Mouse (Mus musculus): Measurements from ENCODE around the gene Mtfp1. TPM values are rescaled to one million over a fixed set of nuclear protein-coding genes. Genes with fewer than 3 reads are reported as not detected.

Gene Mtfp1
- total and polyA plus RNA-seq, 3 experiments: 6.5 to 14.2 (median 12.7) TPM

- H3K27me3 ChIP-seq (ENCODE audit: insufficient read depth, low read length): no peaks in the 10 kb centered on the region; the same call in 1 of the 2 replicates
- peak; percentile 73 for TF ChIP-seq CTCF (IDR thresholded peaks at IDR 0.05; ENCODE audit: low read depth, low read length)
- TF ChIP-seq GATA2 (IDR thresholded peaks at IDR 0.05; ENCODE audit: borderline replicate concordance, low read depth, low read length): no peak
- peak; percentile 84 for DNase-seq (ENCODE audit: low spot score)
- peaks cover 35% of the 10 kb centered on the region for H3K36me3 ChIP-seq (replicated peaks)
- H3K4me3 ChIP-seq (ENCODE audit: low read depth, low read length): peak overlapping the region; percentile 75
- no peak for ATAC-seq (ENCODE audit: extremely low read depth, insufficient number of reproducible peaks, low FRiP score, poor library complexity, severe bottlenecking)
- H3K4me1 ChIP-seq (ENCODE audit: insufficient read depth, low read depth, low read length): peaks cover 54% of the 10 kb centered on the region
- peaks cover 15% of the 10 kb centered on the region for H3K9me3 ChIP-seq (replicated peaks)
Observed at GRCm38 (mm10) chr11:4094378-4095170, 671 bp downstream of the Mtfp1 start.

GRCm38 (mm10) chr11:4093459-4094377 lies 1.5 kb downstream of the Mtfp1 start:
- Histone ChIP-seq H3K9me3 (replicated peaks) (peaks cover 15% of the 10 kb centered on the region), H3K4me1 (ENCODE audit: insufficient read depth, low read depth, low read length) (peaks cover 53% of the 10 kb centered on the region), H3K27me3 (ENCODE audit: insufficient read depth, low read length) (no peaks in the 10 kb centered on the region; the same call in 1 of the 2 replicates), H3K36me3 (replicated peaks) (peaks cover 35% of the 10 kb centered on the region), H3K4me3 (ENCODE audit: low read depth, low read length) (peak overlapping the region; percentile 75)
- TF ChIP-seq CTCF (IDR thresholded peaks at IDR 0.05; ENCODE audit: low read depth, low read length) (no peak), GATA1 (IDR thresholded peaks at IDR 0.05; ENCODE audit: borderline replicate concordance, low read length) (no peak), GATA2 (IDR thresholded peaks at IDR 0.05; ENCODE audit: borderline replicate concordance, low read depth, low read length) (no peak), TAL1 (conservative IDR thresholded peaks at IDR 0.05; ENCODE audit: low read depth, low read length) (no peak), POLR2AphosphoS5 (IDR thresholded peaks at IDR 0.05; ENCODE audit: insufficient replicate concordance, low read depth, low read length) (no peak)
- no peak for DNase-seq (ENCODE audit: low spot score)
- no peak for ATAC-seq (ENCODE audit: extremely low read depth, insufficient number of reproducible peaks, low FRiP score, poor library complexity, severe bottlenecking)

GRCm38 (mm10) chr11:4087267-4087666 lies 8.0 kb downstream of the Mtfp1 start:
- Histone ChIP-seq H3K9me3 (replicated peaks) (peaks cover 18% of the 10 kb centered on the region), H3K36me3 (replicated peaks) (peaks cover 16% of the 10 kb centered on the region), H3K4me1 (ENCODE audit: insufficient read depth, low read depth, low read length) (peaks cover 5% of the 10 kb centered on the region), H3K27me3 (ENCODE audit: insufficient read depth, low read length) (peaks cover 23% of the 10 kb centered on the region), H3K4me3 (ENCODE audit: low read depth, low read length) (no peak overlapping the region)
- TF ChIP-seq POLR2AphosphoS5 (IDR thresholded peaks at IDR 0.05; ENCODE audit: insufficient replicate concordance, low read depth, low read length) (no peak), TAL1 (conservative IDR thresholded peaks at IDR 0.05; ENCODE audit: low read depth, low read length) (no peak)
- no peak for ATAC-seq (ENCODE audit: extremely low read depth, insufficient number of reproducible peaks, low FRiP score, poor library complexity, severe bottlenecking)
- no peak for DNase-seq (ENCODE audit: low spot score)

- DNase-seq (ENCODE audit: low spot score) (peak; percentile 21), ATAC-seq (ENCODE audit: extremely low read depth, insufficient number of reproducible peaks, low FRiP score, poor library complexity, severe bottlenecking) (no peak)
- H3K27me3 ChIP-seq (ENCODE audit: insufficient read depth, low read length): peaks cover 24% of the 10 kb centered on the region
- H3K4me1 ChIP-seq (ENCODE audit: insufficient read depth, low read depth, low read length): peaks cover 5% of the 10 kb centered on the region
- TF ChIP-seq GATA1 (IDR thresholded peaks at IDR 0.05; ENCODE audit: borderline replicate concordance, low read length) (no peak), GATA2 (IDR thresholded peaks at IDR 0.05; ENCODE audit: borderline replicate concordance, low read depth, low read length) (no peak), TAL1 (conservative IDR thresholded peaks at IDR 0.05; ENCODE audit: low read depth, low read length) (no peak), POLR2AphosphoS5 (IDR thresholded peaks at IDR 0.05; ENCODE audit: insufficient replicate concordance, low read depth, low read length) (no peak), CTCF (IDR thresholded peaks at IDR 0.05; ENCODE audit: low read depth, low read length) (no peak)
- peaks cover 6% of the 10 kb centered on the region for H3K36me3 ChIP-seq (replicated peaks)
- no peak overlapping the region for H3K4me3 ChIP-seq (ENCODE audit: low read depth, low read length)
- H3K9me3 ChIP-seq (replicated peaks): peaks cover 10% of the 10 kb centered on the region
Observed at GRCm38 (mm10) chr11:4086246-4086645, 9.0 kb downstream of the Mtfp1 start.

GRCm38 (mm10) chr11:4083316-4084078 lies 11.7 kb downstream of the Mtfp1 start:
- Histone ChIP-seq H3K27me3 (ENCODE audit: insufficient read depth, low read length) (peaks cover 26% of the 10 kb centered on the region), H3K4me1 (ENCODE audit: insufficient read depth, low read depth, low read length) (peaks cover 5% of the 10 kb centered on the region), H3K36me3 (replicated peaks) (no peaks in the 10 kb centered on the region), H3K4me3 (ENCODE audit: low read depth, low read length) (no peak overlapping the region), H3K9me3 (replicated peaks) (peaks cover 4% of the 10 kb centered on the region)
- ATAC-seq (ENCODE audit: extremely low read depth, insufficient number of reproducible peaks, low FRiP score, poor library complexity, severe bottlenecking): no peak; the same call in 1 of the 2 replicates
- TF ChIP-seq TAL1 (conservative IDR thresholded peaks at IDR 0.05; ENCODE audit: low read depth, low read length): no peak
- TF ChIP-seq POLR2AphosphoS5 (IDR thresholded peaks at IDR 0.05; ENCODE audit: insufficient replicate concordance, low read depth, low read length): no peak
- peak; percentile 55 for TF ChIP-seq CTCF (IDR thresholded peaks at IDR 0.05; ENCODE audit: low read depth, low read length)
- TF ChIP-seq GATA2 (IDR thresholded peaks at IDR 0.05; ENCODE audit: borderline replicate concordance, low read depth, low read length): no peak
- peak; percentile 38 for DNase-seq (ENCODE audit: low spot score)

- Histone ChIP-seq H3K27me3 (ENCODE audit: insufficient read depth, low read length) (peaks cover 16% of the 10 kb centered on the region), H3K4me3 (ENCODE audit: low read depth, low read length) (no peak overlapping the region), H3K4me1 (ENCODE audit: insufficient read depth, low read depth, low read length) (no peaks in the 10 kb centered on the region), H3K9me3 (replicated peaks) (peaks cover 4% of the 10 kb centered on the region), H3K36me3 (replicated peaks) (no peaks in the 10 kb centered on the region)
- TF ChIP-seq POLR2AphosphoS5 (IDR thresholded peaks at IDR 0.05; ENCODE audit: insufficient replicate concordance, low read depth, low read length) (no peak), CTCF (IDR thresholded peaks at IDR 0.05; ENCODE audit: low read depth, low read length) (peak; percentile 83)
- ATAC-seq (ENCODE audit: extremely low read depth, insufficient number of reproducible peaks, low FRiP score, poor library complexity, severe bottlenecking): peak; percentile 45; the same call in 1 of the 2 replicates
- peak; percentile 30 for DNase-seq (ENCODE audit: low spot score)
Observed at GRCm38 (mm10) chr11:4080219-4080618, 15.0 kb downstream of the Mtfp1 start.

Measured in G1E (cell line).